Mouse (Mus musculus) limb, embryonic 11.5 days (tissue): ENCODE data around the gene Cpvl. TPM values are rescaled to one million over a fixed set of nuclear protein-coding genes. Genes with fewer than 3 reads are reported as not detected.

Experiments used
- ATAC-seq: fragments of 200-750 bp; cut with Nextera tagmentation; 2 replicates; pipeline ENCODE4 v1.8.0; 2017; ENCODE audit warnings: low read depth; ENCODE audit not compliant: insufficient number of reproducible peaks, low FRiP score, low TSS enrichment
- DNase-seq: peaks from one replicate; pipeline ENCODE4 v3.0.0-alpha.2; 2015; ENCODE audit warnings: low spot score
- H3K27ac ChIP-seq: fragments of 300-500 bp; sonication (generic); replicated peaks from 2 replicates; pipeline ENCODE4 v1.5.1; 2014; ENCODE audit warnings: low read depth, mild to moderate bottlenecking, low read length
- H3K27me3 ChIP-seq: fragments of 300-500 bp; sonication (generic); 2 replicates; pipeline ENCODE4 v1.6.1; 2014; ENCODE audit warnings: mild to moderate bottlenecking, low read length, mixed read lengths; ENCODE audit not compliant: control insufficient read depth, insufficient read depth
- H3K36me3 ChIP-seq: fragments of 300-500 bp; sonication (generic); 2 replicates; pipeline ENCODE4 v1.6.1; 2014; ENCODE audit warnings: mild to moderate bottlenecking, low read length, moderate library complexity, mixed read lengths; ENCODE audit not compliant: control insufficient read depth, insufficient read depth
- H3K4me1 ChIP-seq: fragments of 300-500 bp; sonication (generic); 2 replicates; pipeline ENCODE4 v1.6.1; 2014; ENCODE audit warnings: low read length, mixed read lengths; ENCODE audit not compliant: control insufficient read depth, insufficient read depth
- H3K4me2 ChIP-seq: fragments of 300-500 bp; sonication (generic); 2 replicates; pipeline ENCODE4 v1.6.1; 2014; ENCODE audit warnings: low read depth, mild to moderate bottlenecking, moderate library complexity; ENCODE audit not compliant: severe bottlenecking
- H3K4me3 ChIP-seq: fragments of 300-500 bp; sonication (generic); 2 replicates; pipeline ENCODE4 v1.5.1; 2014; ENCODE audit warnings: low read depth, low read length
- H3K9ac ChIP-seq: fragments of 300-500 bp; sonication (generic); 2 replicates; pipeline ENCODE4 v1.6.1; 2014; ENCODE audit warnings: mild to moderate bottlenecking, low read length
- H3K9me3 ChIP-seq: fragments of 300-500 bp; sonication (generic); 2 replicates; pipeline ENCODE4 v1.6.1; 2016; ENCODE audit warnings: low read length; ENCODE audit not compliant: control insufficient read depth
- WGBS: fragments of 180-500 bp; shearing (Covaris S2); extraction: QIAGEN DNeasy Blood & Tissue Kit; methylation state at CpG from one replicate; pipeline ENCODE4 v1.1.7; 2014; 5-methylcytosine and 5-hydroxymethylcytosine counted together
- polyA plus RNA-seq: library from polyadenylated mRNA; unstranded; fragments of >200 nt; fragmentation: Nextera tagmentation; extraction: Ambion mirVana; gene quantifications from 2 replicates; pipeline ENCODE4 v1.2.1, GENCODE M21; 2014

The Cpvl gene
- polyA plus RNA-seq, 1 experiment from 2014 or later: 0.25 TPM

DNA sequence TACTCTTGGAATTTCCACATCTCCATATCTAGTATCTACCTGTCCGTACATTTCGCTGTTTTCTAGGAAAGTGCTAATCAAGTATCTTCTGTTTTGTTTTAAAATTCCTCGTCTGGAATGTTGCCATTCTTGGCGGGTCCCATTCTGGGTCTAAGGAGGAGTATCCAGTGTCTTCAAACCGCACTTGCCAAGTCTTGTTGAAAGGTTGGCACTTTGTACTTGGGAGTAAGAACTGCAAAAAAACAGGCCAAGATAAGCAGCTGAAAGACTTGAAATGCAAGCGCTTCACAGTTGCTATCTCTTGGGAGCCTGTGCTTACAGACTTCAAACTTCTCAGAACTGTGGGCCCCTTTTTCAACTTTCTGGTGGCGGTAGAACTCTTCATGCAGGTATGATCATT lies 58.4 kb downstream of the Cpvl start:
- Histone ChIP-seq H3K4me1 (no peaks in the 10 kb centered on the region), H3K4me3 (no peak overlapping the region), H3K9me3 (no peaks in the 10 kb centered on the region), H3K4me2 (no peak overlapping the region), H3K9ac (no peak overlapping the region), H3K36me3 (no peaks in the 10 kb centered on the region), H3K27ac (no peak overlapping the region), H3K27me3 (no peaks in the 10 kb centered on the region)
- ATAC-seq (no peak), DNase-seq (no peak)
- 91% methylated on average over 7 of the region's 7 CpGs for WGBS

DNA sequence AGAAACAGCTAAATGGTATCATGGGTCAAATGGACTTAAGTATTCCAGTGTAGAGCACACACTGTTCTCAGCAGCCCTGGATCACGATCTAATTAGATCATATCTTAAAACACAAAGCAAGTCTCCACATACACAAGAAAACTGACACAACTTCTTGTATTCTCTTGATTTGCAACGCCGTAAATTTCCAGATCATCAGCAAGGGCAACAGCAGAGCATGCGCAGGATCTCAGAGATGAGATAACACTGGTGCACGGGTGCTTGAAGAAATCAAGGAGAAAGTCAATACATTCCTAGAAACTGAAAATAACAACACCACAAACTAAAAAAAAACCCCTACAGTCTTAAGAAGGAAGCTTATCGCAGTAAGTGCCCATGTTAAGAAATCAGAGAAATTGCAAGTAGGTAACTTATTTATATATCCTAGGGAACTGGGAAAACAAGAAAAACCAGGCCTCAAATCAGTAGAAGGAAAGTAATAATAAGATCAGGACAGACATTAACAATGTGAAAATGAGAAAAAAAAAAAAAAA lies 61.4 kb downstream of the Cpvl start:
- peaks cover 9% of the 10 kb centered on the region for H3K4me1 ChIP-seq
- H3K27me3 ChIP-seq: no peaks in the 10 kb centered on the region
- DNase-seq (no peak), ATAC-seq (no peak)
- no peaks in the 10 kb centered on the region for H3K9me3 ChIP-seq
- no peak overlapping the region for H3K4me2 ChIP-seq
- WGBS: 89% methylated on average over 6 of the region's 6 CpGs
- H3K36me3 ChIP-seq: no peaks in the 10 kb centered on the region
- no peak overlapping the region for H3K9ac ChIP-seq
- H3K4me3 ChIP-seq: no peak overlapping the region
- no peak overlapping the region for H3K27ac ChIP-seq

GRCm38 (mm10) chr6:53915347-53915746 lies 63.1 kb downstream of the Cpvl start:
- Histone ChIP-seq H3K4me3 (no peak overlapping the region), H3K4me2 (no peak overlapping the region), H3K9me3 (no peaks in the 10 kb centered on the region), H3K9ac (no peak overlapping the region), H3K27ac (no peak overlapping the region), H3K4me1 (peaks cover 15% of the 10 kb centered on the region), H3K36me3 (no peaks in the 10 kb centered on the region), H3K27me3 (no peaks in the 10 kb centered on the region)
- WGBS: 93% methylated on average over 3 of the region's 3 CpGs
- ATAC-seq (no peak), DNase-seq (no peak)

DNA sequence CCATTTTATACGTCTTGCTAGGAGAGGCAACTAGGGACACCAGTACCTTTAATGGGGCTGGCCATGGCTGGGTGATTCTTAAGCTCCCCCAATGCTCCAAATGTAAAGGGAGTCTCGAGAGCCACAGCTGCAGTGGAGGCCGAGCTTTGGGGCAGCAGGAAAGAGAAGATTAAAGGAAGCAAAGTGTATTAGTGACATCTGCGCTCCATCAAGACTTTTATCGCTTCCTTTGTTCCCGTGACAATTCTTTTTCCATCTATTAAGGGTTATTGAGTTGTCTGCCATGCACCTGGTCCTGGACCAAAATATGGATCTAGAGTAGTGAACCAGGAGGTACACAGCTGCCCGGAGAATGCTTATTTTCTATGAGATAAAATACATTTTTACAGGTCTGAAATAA lies 65.3 kb downstream of the Cpvl start:
- DNase-seq (peak; percentile 60), ATAC-seq (no peak; the same call in 1 of the 2 replicates)
- H3K36me3 ChIP-seq: no peaks in the 10 kb centered on the region
- no peak overlapping the region for H3K4me2 ChIP-seq
- H3K9ac ChIP-seq: no peak overlapping the region
- H3K4me3 ChIP-seq: no peak overlapping the region
- H3K27ac ChIP-seq: no peak overlapping the region
- peaks cover 18% of the 10 kb centered on the region for H3K4me1 ChIP-seq
- 8% methylated on average over 7 of the region's 7 CpGs for WGBS
- H3K9me3 ChIP-seq: no peaks in the 10 kb centered on the region
- H3K27me3 ChIP-seq: no peaks in the 10 kb centered on the region

- DNase-seq (peak; percentile 52), ATAC-seq (no peak)
- no peaks in the 10 kb centered on the region for H3K27me3 ChIP-seq
- no peak overlapping the region for H3K27ac ChIP-seq
- H3K4me1 ChIP-seq: peaks cover 18% of the 10 kb centered on the region
- H3K9me3 ChIP-seq: no peaks in the 10 kb centered on the region
- 15% methylated on average over 6 of the region's 6 CpGs for WGBS
- no peaks in the 10 kb centered on the region for H3K36me3 ChIP-seq
- no peak overlapping the region for H3K9ac ChIP-seq
- H3K4me2 ChIP-seq: no peak overlapping the region
- H3K4me3 ChIP-seq: no peak overlapping the region
Observed at GRCm38 (mm10) chr6:53912112-53912782, 66.2 kb downstream of the Cpvl start.

GRCm38 (mm10) chr6:53909986-53910385 lies 68.5 kb downstream of the Cpvl start:
- Histone ChIP-seq H3K4me2 (no peak overlapping the region), H3K4me1 (peaks cover 31% of the 10 kb centered on the region), H3K9me3 (no peaks in the 10 kb centered on the region), H3K9ac (no peak overlapping the region), H3K36me3 (no peaks in the 10 kb centered on the region), H3K27me3 (no peaks in the 10 kb centered on the region), H3K4me3 (no peak overlapping the region), H3K27ac (no peak overlapping the region)
- ATAC-seq (no peak), DNase-seq (no peak)
- 59% methylated on average over 3 of the region's 3 CpGs for WGBS

DNA sequence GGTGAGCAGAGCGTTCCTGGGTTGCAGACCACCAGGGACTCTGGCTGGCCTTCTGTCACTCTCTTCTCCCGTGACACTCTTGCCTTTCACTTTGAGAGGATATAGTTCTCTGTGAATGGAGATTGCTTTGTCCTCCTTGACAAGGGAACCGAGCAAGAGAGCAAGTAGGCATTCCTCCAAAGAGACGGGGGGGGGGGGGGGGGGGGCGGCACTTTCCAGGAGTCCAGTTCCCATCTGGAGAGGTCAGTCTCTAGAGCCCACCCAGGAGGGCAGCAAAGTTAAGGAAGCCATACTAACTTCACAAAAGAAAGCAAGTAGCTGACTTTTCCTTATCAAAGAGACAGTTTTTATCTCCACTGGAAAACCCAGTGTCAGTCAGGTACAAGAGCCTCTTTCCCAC lies 69.0 kb downstream of the Cpvl start:
- H3K9me3 ChIP-seq: no peaks in the 10 kb centered on the region
- WGBS: 38% methylated on average over 3 of the region's 5 CpGs
- DNase-seq: no peak
- no peaks in the 10 kb centered on the region for H3K36me3 ChIP-seq
- H3K4me3 ChIP-seq: no peak overlapping the region
- ATAC-seq: no peak
- no peaks in the 10 kb centered on the region for H3K27me3 ChIP-seq
- H3K27ac ChIP-seq: no peak overlapping the region
- no peak overlapping the region for H3K4me2 ChIP-seq
- H3K9ac ChIP-seq: no peak overlapping the region
- peaks cover 35% of the 10 kb centered on the region for H3K4me1 ChIP-seq

DNA sequence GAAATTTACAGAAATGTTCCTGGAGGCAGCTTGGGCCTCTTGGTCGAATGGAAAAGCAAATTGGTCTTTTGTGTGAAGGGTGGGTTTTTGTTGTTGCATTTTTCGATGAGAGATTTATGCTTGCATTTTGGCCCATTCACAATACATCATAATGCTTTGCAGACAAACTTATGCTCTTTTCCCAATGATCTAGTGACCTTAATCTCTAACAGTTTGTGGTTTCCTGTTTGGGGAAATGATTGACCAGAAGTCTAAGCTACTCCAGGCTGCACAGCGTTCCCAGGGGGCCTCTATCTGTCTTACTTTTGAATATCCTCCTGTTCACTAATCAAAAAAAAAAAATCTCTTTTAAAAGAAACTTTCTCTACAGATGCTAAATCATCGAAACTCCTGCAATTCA lies 71.6 kb downstream of the Cpvl start:
- Histone ChIP-seq H3K9me3 (no peaks in the 10 kb centered on the region), H3K36me3 (no peaks in the 10 kb centered on the region), H3K9ac (no peak overlapping the region), H3K4me3 (no peak overlapping the region), H3K27ac (no peak overlapping the region), H3K27me3 (no peaks in the 10 kb centered on the region), H3K4me1 (peaks cover 26% of the 10 kb centered on the region), H3K4me2 (no peak overlapping the region)
- no peak for DNase-seq
- 55% methylated on average over 4 of the region's 4 CpGs for WGBS
- ATAC-seq: no peak

DNA sequence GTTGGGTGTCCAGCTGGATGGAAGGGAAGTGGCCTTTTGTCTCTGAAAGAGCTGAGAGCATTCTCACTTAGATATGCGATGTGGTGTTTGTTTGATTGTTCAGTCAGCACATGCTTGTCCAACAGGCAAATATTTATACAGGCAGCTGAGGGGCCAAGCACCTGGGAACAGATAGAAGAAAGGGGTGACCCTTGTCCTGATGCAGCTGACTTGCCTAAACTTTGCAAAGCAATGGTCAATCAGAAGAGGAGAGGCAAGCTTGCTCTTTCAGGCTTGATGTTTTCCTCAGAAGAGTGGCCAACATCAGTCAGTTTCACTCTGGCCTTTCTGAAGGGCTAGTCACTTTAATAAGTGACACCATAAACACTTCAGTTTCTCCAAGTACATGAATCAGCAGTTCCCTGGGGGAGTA lies 72.4 kb downstream of the Cpvl start:
- no peak overlapping the region for H3K9ac ChIP-seq
- 87% methylated on average over 1 of the region's 1 CpGs for WGBS
- H3K4me1 ChIP-seq: peaks cover 22% of the 10 kb centered on the region
- no peak overlapping the region for H3K4me2 ChIP-seq
- ATAC-seq (no peak), DNase-seq (no peak)
- H3K27me3 ChIP-seq: no peaks in the 10 kb centered on the region
- 0 out of 2 replicates have a peak overlapping the region, but pooled peaks have one; percentile 3 for H3K27ac ChIP-seq
- no peak overlapping the region for H3K4me3 ChIP-seq
- no peaks in the 10 kb centered on the region for H3K36me3 ChIP-seq
- no peaks in the 10 kb centered on the region for H3K9me3 ChIP-seq
